Mouse (Mus musculus) thymus, adult 2 months (tissue): ENCODE measurements around the gene 2700081O15Rik. TPM values are rescaled to one million over a fixed set of nuclear protein-coding genes. Genes with fewer than 3 reads are reported as not detected.
"Not testable (repeated sequence)": the region's sequence is repeated elsewhere in the genome, so short reads cannot be mapped to it uniquely, and the experiment has no call there.

Source experiments
- DNase-seq: peaks from one replicate; pipeline ENCODE4 v3.0.0; 2021
- H3K27ac ChIP-seq: fragments of 200-500 bp; 2 replicates; pipeline ENCODE4 v1.5.1; 2012; ENCODE audit warnings: low read length, control low read depth; ENCODE audit not compliant: control insufficient read depth, insufficient read depth
- H3K27me3 ChIP-seq: fragments of 200-500 bp; 2 replicates; pipeline ENCODE4 v1.6.1; 2012; ENCODE audit warnings: mild to moderate bottlenecking, low read length, moderate library complexity, mixed read lengths; ENCODE audit not compliant: control insufficient read depth, insufficient read depth
- H3K36me3 ChIP-seq: fragments of 200-500 bp; 2 replicates; pipeline ENCODE4 v1.6.1; 2012; ENCODE audit warnings: mild to moderate bottlenecking, low read length, moderate library complexity; ENCODE audit not compliant: control insufficient read depth, insufficient read depth
- H3K4me1 ChIP-seq: fragments of 200-500 bp; replicated peaks from 2 replicates; pipeline ENCODE4 v1.6.1; 2012; ENCODE audit warnings: low read length; ENCODE audit not compliant: control insufficient read depth, insufficient read depth
- H3K4me3 ChIP-seq: fragments of 200-500 bp; 2 replicates; pipeline ENCODE4 v1.5.1; 2012; ENCODE audit warnings: mild to moderate bottlenecking, low read length, control low read depth, moderate library complexity; ENCODE audit not compliant: control insufficient read depth, insufficient read depth
- CTCF ChIP-seq: fragments of 200-500 bp; IDR thresholded peaks from 2 replicates; pipeline ENCODE4 v1.5.1; 2012; ENCODE audit warnings: mild to moderate bottlenecking, control low read depth, low read length, moderate library complexity, borderline replicate concordance; ENCODE audit not compliant: control insufficient read depth, poor library complexity, insufficient read depth; ENCODE audit errors: extremely low read depth
- POLR2A ChIP-seq: fragments of 200-500 bp; IDR thresholded peaks from 2 replicates; pipeline ENCODE4 v1.6.1; 2012; ENCODE audit warnings: mild to moderate bottlenecking, low read length, control low read depth, moderate library complexity; ENCODE audit not compliant: control insufficient read depth, poor library complexity, insufficient read depth; ENCODE audit errors: extremely low read depth
- WGBS: fragments of 180-500 bp; shearing (Covaris S2); methylation state at CpG from one replicate; pipeline ENCODE4 v1.1.7; 2018; 5-methylcytosine and 5-hydroxymethylcytosine counted together
- polyA plus RNA-seq: library from polyadenylated mRNA; depleted of rRNA; stranded (reverse); fragments of >200 nt; gene quantifications from 2 replicates; pipeline ENCODE4 v1.2.3, GENCODE M21; 2012

2700081O15Rik gene
- polyA plus RNA-seq, 1 experiment, result 68.3 TPM

GRCm38 (mm10) chr19:7382903-7383865, 34.2 kb upstream of the 2700081O15Rik start, which contains the start of gene Spindoc:
Gene Spindoc (minus strand): TSS chr19:7382994.
- Histone ChIP-seq H3K4me3 (peak within 1 kb of the TSS; percentile 86), H3K27me3 (no peaks in the 10 kb centered on the region), H3K36me3 (no peaks in the 10 kb centered on the region), H3K4me1 (peaks cover 7% of the 10 kb centered on the region), H3K27ac (0 out of 2 replicates have a peak within 1 kb of the TSS, but pooled peaks have one; percentile 5)
- TF ChIP-seq CTCF (no peak), POLR2A (peak; percentile 61)
- DNase-seq, result peak; percentile 99
- WGBS, result 3% methylated on average over 49 of the region's 52 CpGs

DNA sequence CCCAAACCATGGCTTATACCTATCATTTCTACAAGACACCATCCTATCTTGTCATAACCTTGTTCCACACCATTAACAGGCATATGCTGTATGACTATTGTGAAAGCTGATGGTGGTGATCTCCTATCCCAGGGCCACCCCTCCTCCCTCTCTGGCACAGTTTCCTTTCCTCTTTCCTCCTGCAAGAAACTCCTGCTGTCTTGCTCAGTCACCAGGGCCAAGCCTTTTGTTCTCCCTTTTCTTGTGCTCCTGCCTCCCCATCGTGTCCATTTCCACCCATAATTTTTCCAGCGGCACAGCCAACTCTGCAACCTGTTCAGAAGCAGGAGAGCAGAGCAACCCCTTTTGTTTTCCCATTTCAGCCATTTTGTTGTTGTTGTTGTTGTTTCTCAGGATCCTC, 31.4 kb upstream of the 2700081O15Rik start:
- no peaks in the 10 kb centered on the region for H3K27me3 ChIP-seq
- WGBS, result 77% methylated on average over 2 of the region's 2 CpGs

GRCm38 (mm10) chr19:7388488-7388887, 28.9 kb upstream of the 2700081O15Rik start:
- H3K27ac ChIP-seq, result no peak overlapping the region
- 93% methylated on average over 6 of the region's 6 CpGs for WGBS
- H3K4me3 ChIP-seq, result no peak overlapping the region
- no peaks in the 10 kb centered on the region for H3K27me3 ChIP-seq
- peaks cover 1% of the 10 kb centered on the region for H3K4me1 ChIP-seq
- no peak for TF ChIP-seq CTCF
- TF ChIP-seq POLR2A, result no peak
- DNase-seq, result no peak
- no peaks in the 10 kb centered on the region for H3K36me3 ChIP-seq

More for the DNA sequence above, 31.4 kb upstream of the 2700081O15Rik start:
- H3K36me3 ChIP-seq, result no peaks in the 10 kb centered on the region
- peaks cover 7% of the 10 kb centered on the region for H3K4me1 ChIP-seq
- DNase-seq, result no peak
- H3K4me3 ChIP-seq, result no peak overlapping the region
- no peak overlapping the region for H3K27ac ChIP-seq
- TF ChIP-seq CTCF, result no peak
- TF ChIP-seq POLR2A, result no peak

DNA sequence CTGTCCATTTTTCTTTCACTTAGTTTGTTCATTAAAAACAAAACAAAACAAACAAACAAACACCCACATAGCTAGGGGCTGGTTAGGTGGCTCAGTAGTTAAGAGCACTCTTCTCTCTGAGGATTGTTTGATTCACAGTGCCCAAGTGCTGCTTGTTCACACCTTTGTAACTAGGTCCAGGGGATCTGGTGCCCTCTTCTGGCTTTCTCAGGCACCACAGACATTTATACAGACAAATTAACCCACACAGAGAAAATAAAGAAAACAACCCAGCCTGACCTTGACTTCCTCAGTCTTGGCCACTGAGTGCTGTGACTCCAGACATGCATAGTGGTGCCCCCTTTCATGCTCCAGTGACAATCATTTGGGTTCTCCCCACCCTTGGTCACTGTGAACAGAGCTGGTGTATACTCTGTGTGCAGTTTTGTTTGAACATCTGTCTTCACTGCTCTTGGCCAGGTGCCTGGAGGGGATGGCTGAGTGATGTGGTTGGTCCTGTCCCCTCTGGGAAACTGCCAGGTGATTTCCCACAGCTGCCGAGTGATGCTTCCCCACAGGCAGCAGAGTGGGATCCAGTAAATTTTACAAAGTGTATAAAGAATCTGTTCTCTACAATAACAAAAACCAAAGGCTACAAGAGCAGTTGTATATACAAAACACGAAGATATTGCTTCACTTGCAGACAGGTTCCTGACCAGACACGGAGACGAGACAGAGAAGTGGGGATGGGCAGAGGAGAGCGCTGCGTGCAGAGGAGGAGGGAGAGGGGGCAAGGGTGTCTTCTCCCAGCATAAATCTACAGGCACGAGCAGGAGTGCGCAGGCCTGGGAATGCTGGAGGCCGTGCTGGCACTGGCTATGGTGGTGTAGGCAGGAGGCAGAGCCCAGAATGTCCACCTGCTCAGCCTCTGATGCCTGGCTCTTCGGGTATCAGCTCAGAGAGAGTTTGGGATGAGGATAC, 20.3 kb upstream of the 2700081O15Rik start:
- H3K27ac ChIP-seq, H3K4me1 ChIP-seq, H3K27me3 ChIP-seq, H3K4me3 ChIP-seq, H3K36me3 ChIP-seq: not testable (repeated sequence)
- WGBS, result 76% methylated on average over 9 of the region's 10 CpGs
- DNase-seq, result peak; percentile 40

- DNase-seq, H3K4me3 ChIP-seq, H3K4me1 ChIP-seq, H3K27me3 ChIP-seq, H3K27ac ChIP-seq, H3K36me3 ChIP-seq: not testable (repeated sequence)
- 47% methylated on average over 24 of the region's 24 CpGs for WGBS
Observed at GRCm38 (mm10) chr19:7398898-7399297, 18.5 kb upstream of the 2700081O15Rik start.

GRCm38 (mm10) chr19:7400635-7401034, 16.8 kb upstream of the 2700081O15Rik start:
- Histone ChIP-seq H3K27ac (no peak overlapping the region), H3K27me3 (no peaks in the 10 kb centered on the region), H3K36me3 (no peaks in the 10 kb centered on the region), H3K4me3 (no peak overlapping the region), H3K4me1 (peaks cover 10% of the 10 kb centered on the region; the same call in 1 of the 2 replicates)
- TF ChIP-seq CTCF (no peak), POLR2A (no peak)
- DNase-seq, result no peak
- 64% methylated on average over 11 of the region's 11 CpGs for WGBS
